21 mouse cellular contexts compared by ENCODE assay signal in genomic region chr3:102120947-102121346, GRCm38 (mm10). TPM values are rescaled to one million over a fixed set of nuclear protein-coding genes. Genes with fewer than 3 reads are reported as not detected.
DNase-seq lines count a peak whose midpoint lies in the region; ATAC-seq lines count a peak whose summit lies in the region.
"Had no signal": no experiment of that assay in that cellular context is flagged by ENCODE, and none has a peak within 500 bp of the region (broad histone marks: within the 10 kb centered on the region; RNA-seq: fewer than 3 reads in every experiment).

No protein-coding gene starts in this region.

- H3K36me3 ChIP-seq in liver, embryonic 11.5 days (ENCODE audit: control insufficient read depth, insufficient read depth, low read length) = no peaks in the 10 kb centered on the region
- H3K36me3 ChIP-seq in liver, embryonic 12.5 days = no peaks in the 10 kb centered on the region
- H3K36me3 ChIP-seq: embryonic facial prominence, embryonic 13.5 days; kidney, embryonic 15.5 days; neural tube, embryonic 15.5 days had no signal

- no peak overlapping the region for H3K4me2 ChIP-seq in liver, embryonic 11.5 days
- no peak overlapping the region for H3K4me2 ChIP-seq in liver, embryonic 12.5 days
- H3K4me2 ChIP-seq: embryonic facial prominence, embryonic 13.5 days; heart, embryonic 12.5 days; hindbrain, embryonic 14.5 days; kidney, embryonic 15.5 days; neural tube, embryonic 15.5 days had no signal

- no peaks in the 10 kb centered on the region for H3K4me1 ChIP-seq in liver, embryonic 11.5 days (replicated peaks; ENCODE audit: control insufficient read depth, insufficient read depth, low read length)
- peaks cover 12% of the 10 kb centered on the region for H3K4me1 ChIP-seq in liver, embryonic 12.5 days
- H3K4me1 ChIP-seq: embryonic facial prominence, embryonic 13.5 days; heart, embryonic 12.5 days; kidney, embryonic 15.5 days; neural tube, embryonic 15.5 days had no signal

- H3K9me3 ChIP-seq in liver, embryonic 11.5 days (ENCODE audit: control insufficient read depth, low read length) = no peaks in the 10 kb centered on the region
- H3K9me3 ChIP-seq in liver, embryonic 12.5 days (replicated peaks) = no peaks in the 10 kb centered on the region
- H3K9me3 ChIP-seq: embryonic facial prominence, embryonic 13.5 days; kidney, embryonic 15.5 days; neural tube, embryonic 15.5 days had no signal

- no peak overlapping the region for H3K9ac ChIP-seq in liver, embryonic 11.5 days (ENCODE audit: low read depth, low read length)
- no peak overlapping the region for H3K9ac ChIP-seq in liver, embryonic 12.5 days
- H3K9ac ChIP-seq: embryonic facial prominence, embryonic 13.5 days; heart, embryonic 12.5 days; hindbrain, embryonic 14.5 days; kidney, embryonic 15.5 days; neural tube, embryonic 15.5 days had no signal

- no peak overlapping the region for H3K27ac ChIP-seq in liver, embryonic 11.5 days (ENCODE audit: low read depth, low read length)
- H3K27ac ChIP-seq in liver, embryonic 12.5 days = no peak overlapping the region
- H3K27ac ChIP-seq: embryonic facial prominence, embryonic 13.5 days; hindbrain, embryonic 14.5 days; kidney, embryonic 15.5 days; neural tube, embryonic 15.5 days had no signal

- intact Hi-C loops in left cerebral cortex, postnatal 14 days (cut with DNase I) = no loop called here

- H3K27me3 ChIP-seq in liver, embryonic 11.5 days (replicated peaks; ENCODE audit: control insufficient read depth, insufficient read depth, low read length) = no peaks in the 10 kb centered on the region
- no peaks in the 10 kb centered on the region for H3K27me3 ChIP-seq in liver, embryonic 12.5 days (replicated peaks)
- H3K27me3 ChIP-seq: embryonic facial prominence, embryonic 13.5 days; heart, embryonic 12.5 days; kidney, embryonic 15.5 days; neural tube, embryonic 15.5 days had no signal

- H3K4me3 ChIP-seq in liver, embryonic 11.5 days (ENCODE audit: low read depth, low read length) = no peak overlapping the region
- no peak overlapping the region for H3K4me3 ChIP-seq in liver, embryonic 12.5 days
- H3K4me3 ChIP-seq: embryonic facial prominence, embryonic 13.5 days; heart, embryonic 12.5 days; kidney, embryonic 15.5 days; myocyte; neural tube, embryonic 15.5 days had no signal

- ATAC-seq in liver, embryonic 11.5 days (replicated peaks; ENCODE audit: low FRiP score) = no peak
- ATAC-seq in liver, embryonic 12.5 days = peak; percentile 79
- ATAC-seq: forebrain, embryonic 16.5 days; lung, postnatal 0 days had no signal

- DNase-seq in liver (peak; percentile 60), R1 (ENCODE audit: low read depth, low spot score) (peak; percentile 69)
- DNase-seq in liver, embryonic 11.5 days (ENCODE audit: low spot score) = no peak
- DNase-seq in embryo, embryonic 10.5 days (ENCODE audit: low spot score) = no peak
- no peak for DNase-seq in left cerebral cortex, postnatal 14 days (ENCODE audit: low spot score in 2 of 2)
- no peak for DNase-seq in urinary bladder, adult 2 months (ENCODE audit: low spot score)
- DNase-seq: adrenal gland, postnatal 14 days; cerebellum, adult 11 months; cerebellum, postnatal 10 days; layer of hippocampus, postnatal 36 days; midbrain, embryonic 14.5 days had no signal

RNA-seq across cellular contexts. Expression of gene Casq2, which starts 34.7 kb away (rescaled TPM):
- polyA plus RNA-seq in liver, embryonic 11.5 days (2014; fragmentation: Nextera tagmentation; extraction: Ambion mirVana) = 0.95 and 1.2 TPM in 2 replicates
- polyA plus RNA-seq in liver, embryonic 12.5 days (2016; fragmentation: Nextera tagmentation; extraction: Ambion mirVana) = 0.60 and 0.98 TPM in 2 replicates
- total RNA-seq in left cerebral cortex, postnatal 14 days (2021) = 1 to 10 TPM; 1.5 to 2.2 TPM
- 52.0 and 91.3 TPM in 2 replicates for polyA plus RNA-seq in urinary bladder, adult 2 months (2012; rRNA removed)
- total RNA-seq: megakaryocyte progenitor cell, adult 5-6 weeks had no signal

Comparison
In these comparisons a context has a peak if more than half of its experiments do, and no peak if none do; other contexts are left out.
1. DNase-seq: peak in liver (single experiment) and R1 (single experiment); none in liver, embryonic 11.5 days (single experiment), embryo, embryonic 10.5 days (single experiment), left cerebral cortex, postnatal 14 days (0 of 2) and urinary bladder, adult 2 months (single experiment).
2. RNA of gene Casq2, which starts 34.7 kb away (polyA plus RNA-seq): 52.0 to 91.3 TPM in urinary bladder, adult 2 months; 0.95 to 1.2 TPM in liver, embryonic 11.5 days and 0.60 to 0.98 TPM in liver, embryonic 12.5 days; every median in the first group is over 10 times any median in the second.